Mouse (Mus musculus): Measurements from ENCODE around the gene Mdfi. TPM values are rescaled to one million over a fixed set of nuclear protein-coding genes. Genes with fewer than 3 reads are reported as not detected.

The Mdfi gene
- polyA plus RNA-seq, 1 experiment from 2014 or later: 35.9 TPM

DNA sequence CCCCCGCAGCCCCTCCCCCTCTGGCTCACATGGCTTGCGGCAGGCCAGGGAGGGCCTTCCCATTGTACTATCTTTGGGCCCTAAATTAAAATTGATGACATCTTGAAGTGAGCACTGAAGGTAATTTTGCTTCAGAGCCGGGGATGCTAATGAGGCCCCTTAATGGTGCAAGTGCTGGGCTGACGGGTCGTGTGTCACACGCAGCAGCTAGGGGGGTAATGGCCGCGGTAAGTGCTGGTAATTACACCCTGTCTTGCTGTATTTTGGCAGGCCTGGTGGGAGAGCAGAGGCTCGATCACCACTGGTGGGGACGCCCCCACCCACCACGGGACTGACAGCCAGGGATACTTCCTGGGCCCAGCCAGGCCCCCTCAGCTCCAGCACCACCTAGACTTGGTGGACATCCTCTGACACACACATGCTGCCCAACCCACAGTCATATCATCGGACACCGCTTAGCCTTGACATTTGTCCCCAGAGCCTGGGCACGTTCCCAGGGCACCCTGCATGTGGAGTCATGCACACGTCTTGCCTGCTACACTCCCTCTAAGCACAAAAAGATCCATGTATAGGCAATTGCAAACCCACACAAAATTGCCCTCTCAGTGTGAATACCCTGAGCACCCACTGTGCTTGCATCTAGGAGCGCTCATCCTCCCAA, 38.2 kb downstream of the Mdfi start:
- WGBS: 47% methylated on average over 16 of the region's 16 CpGs
- H3K36me3 ChIP-seq: no peaks in the 10 kb centered on the region
- H3K4me2 ChIP-seq: no peak overlapping the region
- no peak for ATAC-seq (ENCODE audit: insufficient number of reproducible peaks, insufficient read depth, low FRiP score, low TSS enrichment, low read depth)
- no peaks in the 10 kb centered on the region for H3K9me3 ChIP-seq
- H3K4me1 ChIP-seq: peaks cover 31% of the 10 kb centered on the region
- no peak overlapping the region for H3K27ac ChIP-seq
- H3K27me3 ChIP-seq: no peaks in the 10 kb centered on the region
- no peak overlapping the region for H3K9ac ChIP-seq
- H3K4me3 ChIP-seq: no peak overlapping the region

GRCm38 (mm10) chr17:47795446-47795845, 39.0 kb downstream of the Mdfi start:
- Histone ChIP-seq H3K27me3 (no peaks in the 10 kb centered on the region), H3K27ac (no peak overlapping the region), H3K9ac (no peak overlapping the region), H3K4me2 (no peak overlapping the region), H3K36me3 (no peaks in the 10 kb centered on the region), H3K4me3 (no peak overlapping the region), H3K9me3 (no peaks in the 10 kb centered on the region), H3K4me1 (peaks cover 31% of the 10 kb centered on the region)
- ATAC-seq (ENCODE audit: insufficient number of reproducible peaks, insufficient read depth, low FRiP score, low TSS enrichment, low read depth): no peak; the same call in 1 of the 2 replicates
- 25% methylated on average over 3 of the region's 3 CpGs for WGBS

GRCm38 (mm10) chr17:47793377-47793776, 41.1 kb downstream of the Mdfi start:
- Histone ChIP-seq H3K9me3 (no peaks in the 10 kb centered on the region), H3K4me3 (no peak overlapping the region), H3K36me3 (no peaks in the 10 kb centered on the region), H3K27me3 (no peaks in the 10 kb centered on the region), H3K27ac (no peak overlapping the region), H3K4me1 (peaks cover 35% of the 10 kb centered on the region), H3K9ac (no peak overlapping the region), H3K4me2 (no peak overlapping the region)
- ATAC-seq (ENCODE audit: insufficient number of reproducible peaks, insufficient read depth, low FRiP score, low TSS enrichment, low read depth): 0 out of 2 replicates have a peak, but pooled peaks have one; percentile 48
- 8% methylated on average over 9 of the region's 9 CpGs for WGBS

DNA sequence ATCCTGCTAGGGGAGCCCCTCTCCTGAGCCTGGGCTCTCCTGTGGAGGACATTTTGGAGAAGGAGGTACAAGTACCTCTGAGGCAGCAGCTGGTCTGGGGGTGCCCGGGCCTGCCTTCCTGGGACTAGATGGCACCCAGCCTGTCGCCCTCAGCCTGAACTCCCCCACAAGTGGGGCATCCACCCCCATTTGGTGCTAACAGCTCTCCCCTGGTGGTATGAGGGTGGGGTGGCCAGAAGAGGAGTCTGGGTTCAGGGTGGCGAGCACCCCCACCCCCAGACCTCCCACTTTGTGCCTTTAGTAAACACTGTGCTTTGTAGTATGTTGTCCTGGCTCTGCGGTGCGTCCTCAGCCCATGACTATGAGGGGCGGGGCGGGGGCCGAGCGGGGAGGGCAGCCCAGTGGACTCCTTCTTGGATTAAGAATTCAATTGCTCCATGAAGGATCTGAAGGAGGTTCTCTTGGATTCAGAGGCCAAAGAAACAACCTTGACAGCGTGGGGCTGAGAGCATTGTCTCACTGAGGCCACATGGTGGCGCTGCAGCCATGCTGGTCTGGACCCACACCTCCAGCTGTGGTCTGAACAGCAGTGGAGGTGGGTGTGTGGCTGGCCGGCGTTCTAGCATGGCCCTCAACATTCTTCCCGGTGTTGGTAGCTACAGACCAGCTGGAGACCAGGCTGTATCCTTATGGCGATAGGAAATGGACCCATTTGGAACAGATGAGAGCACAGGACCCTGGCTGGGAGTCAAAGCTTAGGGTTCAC, 42.2 kb downstream of the Mdfi start:
- ATAC-seq (ENCODE audit: insufficient number of reproducible peaks, insufficient read depth, low FRiP score, low TSS enrichment, low read depth): peak; percentile 4; the same call in 1 of the 2 replicates
- peak overlapping the region; percentile 49; the same call in 1 of the 2 replicates for H3K9ac ChIP-seq

GRCm38 (mm10) chr17:47788996-47789395, 45.5 kb downstream of the Mdfi start:
- Histone ChIP-seq H3K27ac (no peak overlapping the region), H3K27me3 (0 out of 2 replicates have a peak, but pooled peaks cover 4% of the 10 kb centered on the region), H3K4me1 (peaks cover 40% of the 10 kb centered on the region), H3K4me3 (no peak overlapping the region), H3K9ac (no peak overlapping the region), H3K9me3 (no peaks in the 10 kb centered on the region), H3K4me2 (no peak overlapping the region), H3K36me3 (no peaks in the 10 kb centered on the region)
- ATAC-seq (ENCODE audit: insufficient number of reproducible peaks, insufficient read depth, low FRiP score, low TSS enrichment, low read depth): no peak
- 63% methylated on average over 6 of the region's 6 CpGs for WGBS

More for the DNA sequence above, 42.2 kb downstream of the Mdfi start:
- peaks cover 45% of the 10 kb centered on the region for H3K4me1 ChIP-seq
- no peaks in the 10 kb centered on the region for H3K36me3 ChIP-seq
- H3K4me3 ChIP-seq: no peak overlapping the region
- no peaks in the 10 kb centered on the region for H3K9me3 ChIP-seq
- H3K27me3 ChIP-seq: 0 out of 2 replicates have a peak, but pooled peaks cover 4% of the 10 kb centered on the region
- H3K27ac ChIP-seq: no peak overlapping the region
- no peak overlapping the region for H3K4me2 ChIP-seq
- 23% methylated on average over 15 of the region's 15 CpGs for WGBS

- WGBS: 4% methylated on average over 4 of the region's 4 CpGs
- Histone ChIP-seq H3K27ac (peak overlapping the region; percentile 66), H3K36me3 (no peaks in the 10 kb centered on the region), H3K4me2 (peak overlapping the region; percentile 32), H3K4me3 (no peak overlapping the region), H3K27me3 (0 out of 2 replicates have a peak, but pooled peaks cover 4% of the 10 kb centered on the region), H3K9me3 (no peaks in the 10 kb centered on the region), H3K4me1 (peaks cover 40% of the 10 kb centered on the region), H3K9ac (peak overlapping the region; percentile 33)
- no peak for ATAC-seq (ENCODE audit: insufficient number of reproducible peaks, insufficient read depth, low FRiP score, low TSS enrichment, low read depth)
Observed at GRCm38 (mm10) chr17:47788306-47788705, 46.2 kb downstream of the Mdfi start.

DNA sequence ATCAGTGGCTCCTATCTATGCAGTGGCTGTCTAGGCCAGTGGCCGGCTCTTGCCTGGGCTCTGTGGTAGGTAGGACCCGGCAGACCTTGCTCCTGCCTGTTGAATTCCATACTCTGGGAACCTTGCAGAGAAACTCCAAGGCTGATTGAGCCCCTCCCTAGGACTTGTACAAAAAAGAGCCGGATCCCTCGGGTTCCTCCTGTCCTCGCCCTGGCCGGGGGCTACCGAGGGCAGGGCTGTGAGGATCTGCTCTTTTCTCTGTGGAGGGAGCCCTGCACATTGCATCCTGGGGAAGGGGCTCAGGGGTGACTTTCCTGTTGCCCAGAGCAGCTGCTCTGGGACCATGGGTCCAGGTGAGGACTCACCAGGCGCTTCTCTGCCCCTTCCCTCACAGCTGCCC, 46.9 kb downstream of the Mdfi start:
- Histone ChIP-seq H3K4me3 (no peak overlapping the region), H3K4me2 (peak overlapping the region; percentile 32; the same call in 1 of the 2 replicates), H3K9me3 (no peaks in the 10 kb centered on the region), H3K4me1 (peaks cover 33% of the 10 kb centered on the region), H3K36me3 (no peaks in the 10 kb centered on the region), H3K27me3 (0 out of 2 replicates have a peak, but pooled peaks cover 4% of the 10 kb centered on the region), H3K27ac (peak overlapping the region; percentile 66; the same call in 1 of the 2 replicates), H3K9ac (peak overlapping the region; percentile 33)
- 21% methylated on average over 8 of the region's 8 CpGs for WGBS
- no peak for ATAC-seq (ENCODE audit: insufficient number of reproducible peaks, insufficient read depth, low FRiP score, low TSS enrichment, low read depth)

- H3K4me1 ChIP-seq: peaks cover 24% of the 10 kb centered on the region
- H3K9ac ChIP-seq: no peak overlapping the region
- H3K27me3 ChIP-seq: 0 out of 2 replicates have a peak, but pooled peaks cover 4% of the 10 kb centered on the region
- WGBS: 91% methylated on average over 6 of the region's 6 CpGs
- H3K4me3 ChIP-seq: no peak overlapping the region
- no peak for ATAC-seq (ENCODE audit: insufficient number of reproducible peaks, insufficient read depth, low FRiP score, low TSS enrichment, low read depth)
- H3K4me2 ChIP-seq: no peak overlapping the region
- no peaks in the 10 kb centered on the region for H3K36me3 ChIP-seq
- H3K9me3 ChIP-seq: no peaks in the 10 kb centered on the region
- no peak overlapping the region for H3K27ac ChIP-seq
Observed at GRCm38 (mm10) chr17:47784411-47784810, 50.1 kb downstream of the Mdfi start.

DNA sequence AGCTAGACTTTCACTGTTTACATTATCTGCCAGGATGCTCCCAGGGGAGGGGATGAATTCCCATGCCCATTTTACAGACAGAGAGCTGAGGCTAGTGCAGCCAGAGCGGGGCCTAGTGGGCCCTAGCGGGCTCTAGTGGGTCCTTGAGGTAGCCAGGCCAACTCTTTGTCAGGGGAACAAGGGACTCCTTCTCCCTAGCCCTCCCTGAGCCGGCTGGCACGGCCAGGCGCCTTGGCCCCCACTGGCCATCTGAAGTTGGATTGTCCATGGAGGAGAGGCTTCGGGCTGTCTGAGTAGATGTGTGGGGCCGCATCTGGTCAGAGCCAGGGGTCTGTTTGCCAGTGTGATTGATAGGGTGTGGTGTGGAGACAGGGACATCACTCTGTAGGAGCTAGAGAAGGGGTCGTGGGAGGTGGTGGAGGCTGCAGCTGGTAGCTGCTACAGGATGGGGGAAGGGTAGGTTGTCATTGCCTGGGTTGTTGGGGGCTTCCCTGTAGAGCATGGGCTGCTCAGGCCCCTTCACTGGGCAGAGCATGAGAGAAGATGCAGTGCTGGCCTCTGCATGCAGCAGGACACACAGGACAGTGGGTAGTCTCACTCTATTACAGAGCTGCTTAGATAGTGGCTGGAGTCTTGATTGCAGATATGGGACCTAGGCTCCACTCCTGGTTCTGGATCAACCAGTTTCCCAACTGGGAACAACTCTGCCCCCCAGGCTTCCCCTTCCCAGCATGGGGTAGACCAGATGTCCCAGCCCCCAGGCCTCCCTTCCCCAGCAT, 50.9 kb downstream of the Mdfi start:
- no peaks in the 10 kb centered on the region for H3K36me3 ChIP-seq
- H3K9ac ChIP-seq: no peak overlapping the region
- peaks cover 19% of the 10 kb centered on the region for H3K4me1 ChIP-seq
- H3K9me3 ChIP-seq: no peaks in the 10 kb centered on the region
- WGBS: 80% methylated on average over 8 of the region's 8 CpGs
- ATAC-seq (ENCODE audit: insufficient number of reproducible peaks, insufficient read depth, low FRiP score, low TSS enrichment, low read depth): no peak
- H3K27ac ChIP-seq: no peak overlapping the region
- no peak overlapping the region for H3K4me2 ChIP-seq
- no peak overlapping the region for H3K4me3 ChIP-seq
- H3K27me3 ChIP-seq: 0 out of 2 replicates have a peak, but pooled peaks cover 4% of the 10 kb centered on the region

DNA sequence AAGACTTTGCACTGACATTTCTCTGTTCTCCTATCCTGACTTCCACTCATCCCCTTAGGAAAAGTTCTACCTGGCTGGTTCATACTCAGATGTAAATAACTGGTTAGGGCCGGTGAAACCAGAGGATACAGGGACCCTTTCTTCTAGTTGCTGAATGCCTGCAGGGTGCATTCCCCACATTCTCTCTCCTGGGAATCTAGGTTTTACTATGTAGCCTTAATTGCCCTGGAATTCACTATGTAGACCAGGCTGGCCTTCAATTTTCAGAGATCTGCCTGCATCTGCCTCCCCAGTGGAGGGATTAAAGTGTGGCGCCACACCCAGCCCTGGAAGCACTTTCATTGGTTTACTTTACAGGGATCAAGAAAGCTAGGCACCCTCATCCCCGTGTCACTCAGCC, 52.0 kb downstream of the Mdfi start:
- H3K27ac ChIP-seq: no peak overlapping the region
- no peak overlapping the region for H3K4me3 ChIP-seq
- H3K4me2 ChIP-seq: no peak overlapping the region
- ATAC-seq (ENCODE audit: insufficient number of reproducible peaks, insufficient read depth, low FRiP score, low TSS enrichment, low read depth): no peak
- no peaks in the 10 kb centered on the region for H3K36me3 ChIP-seq
- peaks cover 7% of the 10 kb centered on the region for H3K4me1 ChIP-seq
- H3K27me3 ChIP-seq: no peaks in the 10 kb centered on the region
- WGBS: 71% methylated on average over 3 of the region's 3 CpGs
- no peak overlapping the region for H3K9ac ChIP-seq
- no peaks in the 10 kb centered on the region for H3K9me3 ChIP-seq

DNA sequence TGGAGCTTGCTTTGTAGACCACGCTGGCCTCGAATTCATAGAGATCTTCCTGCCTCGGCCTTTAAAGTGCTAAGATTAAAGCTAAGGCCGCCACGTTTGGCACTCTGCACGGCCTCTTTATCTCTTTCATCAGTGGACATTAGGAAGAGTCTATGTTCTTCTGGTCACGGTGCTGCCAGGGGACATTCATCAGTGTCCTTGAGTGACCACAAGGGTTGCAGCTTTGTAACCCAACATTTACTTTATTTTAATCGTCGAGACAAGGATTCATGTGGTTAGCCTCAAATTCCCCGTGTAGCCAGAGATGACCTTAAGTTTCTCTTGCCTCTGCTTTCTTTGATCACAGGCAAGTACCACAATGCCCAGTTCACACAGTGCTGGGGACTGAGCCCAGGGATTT, 54.0 kb downstream of the Mdfi start:
- no peak overlapping the region for H3K4me3 ChIP-seq
- H3K27me3 ChIP-seq: no peaks in the 10 kb centered on the region
- ATAC-seq (ENCODE audit: insufficient number of reproducible peaks, insufficient read depth, low FRiP score, low TSS enrichment, low read depth): no peak
- whole genome bisulfite sequencing: 77% methylated on average over 10 of the region's 10 CpGs
- peaks cover 6% of the 10 kb centered on the region for H3K4me1 ChIP-seq
- no peaks in the 10 kb centered on the region for H3K9me3 ChIP-seq
- H3K36me3 ChIP-seq: no peaks in the 10 kb centered on the region
- no peak overlapping the region for H3K4me2 ChIP-seq
- no peak overlapping the region for H3K27ac ChIP-seq
- H3K9ac ChIP-seq: no peak overlapping the region

Measured in embryonic facial prominence, embryonic 13.5 days (tissue).